Mouse (Mus musculus): ENCODE measurements around the gene Esyt1. TPM values are rescaled to one million over a fixed set of nuclear protein-coding genes. Genes with fewer than 3 reads are reported as not detected.

The Esyt1 gene
- total and polyA plus RNA-seq, 2 experiments from 2014 or later: 13.0 to 41.5 TPM

- Histone ChIP-seq H3K36me3 (replicated peaks; ENCODE audit: control insufficient read depth, insufficient read depth, low read length) (no peaks in the 10 kb centered on the region), H3K27ac (ENCODE audit: low read depth) (no peak overlapping the region), H3K9ac (replicated peaks; ENCODE audit: low read depth, low read length) (no peak overlapping the region), H3K4me3 (ENCODE audit: low read depth, low read length) (no peak overlapping the region), H3K27me3 (ENCODE audit: control insufficient read depth, insufficient read depth, low read length) (no peaks in the 10 kb centered on the region), H3K4me1 (ENCODE audit: control insufficient read depth, insufficient read depth) (no peaks in the 10 kb centered on the region), H3K4me2 (ENCODE audit: low read depth, low read length) (no peak overlapping the region), H3K9me3 (replicated peaks; ENCODE audit: control insufficient read depth, low read length) (no peaks in the 10 kb centered on the region)
- WGBS: 87% methylated on average over 2 of the region's 2 CpGs
- ATAC-seq (ENCODE audit: insufficient read depth, low read depth): no peak
- TF ChIP-seq EP300 (IDR thresholded peaks at IDR 0.05; ENCODE audit: low read depth): no peak
- no peak for TF ChIP-seq CTCF (IDR thresholded peaks at IDR 0.05; ENCODE audit: low read depth)
- DNase-seq (ENCODE audit: low spot score): no peak
Observed at GRCm38 (mm10) chr10:128535206-128535605, 9.5 kb upstream of the Esyt1 start.

GRCm38 (mm10) chr10:128526366-128527356 lies 990 bp upstream of the Esyt1 start:
- no peak for ATAC-seq (ENCODE audit: insufficient read depth, low read depth)
- TF ChIP-seq EP300 (IDR thresholded peaks at IDR 0.05; ENCODE audit: low read depth): no peak
- no peak for TF ChIP-seq CTCF (IDR thresholded peaks at IDR 0.05; ENCODE audit: low read depth)

GRCm38 (mm10) chr10:128524732-128525662 lies 674 bp downstream of the Esyt1 start:
- peak overlapping the region; percentile 77 for H3K9ac ChIP-seq (replicated peaks; ENCODE audit: low read depth, low read length)
- H3K4me2 ChIP-seq (ENCODE audit: low read depth, low read length): peak overlapping the region; percentile 98
- no peaks in the 10 kb centered on the region for H3K9me3 ChIP-seq (replicated peaks; ENCODE audit: control insufficient read depth, low read length)
- peak; percentile 43 for DNase-seq (ENCODE audit: low spot score)
- peak overlapping the region; percentile 93 for H3K4me3 ChIP-seq (ENCODE audit: low read depth, low read length)
- no peaks in the 10 kb centered on the region for H3K4me1 ChIP-seq (ENCODE audit: control insufficient read depth, insufficient read depth)
- ATAC-seq (ENCODE audit: insufficient read depth, low read depth): peak; percentile 30
- H3K27me3 ChIP-seq (ENCODE audit: control insufficient read depth, insufficient read depth, low read length): no peaks in the 10 kb centered on the region
- H3K36me3 ChIP-seq (replicated peaks; ENCODE audit: control insufficient read depth, insufficient read depth, low read length): peaks cover 18% of the 10 kb centered on the region
- TF ChIP-seq EP300 (IDR thresholded peaks at IDR 0.05; ENCODE audit: low read depth) (no peak), CTCF (IDR thresholded peaks at IDR 0.05; ENCODE audit: low read depth) (no peak)
- H3K27ac ChIP-seq (ENCODE audit: low read depth): peak overlapping the region; percentile 87
- 1% methylated on average over 58 of the region's 58 CpGs for WGBS

More at GRCm38 (mm10) chr10:128526366-128527356, 990 bp upstream of the Esyt1 start:
- Histone ChIP-seq H3K9me3 (replicated peaks; ENCODE audit: control insufficient read depth, low read length) (no peaks in the 10 kb centered on the region), H3K27me3 (ENCODE audit: control insufficient read depth, insufficient read depth, low read length) (no peaks in the 10 kb centered on the region), H3K4me1 (ENCODE audit: control insufficient read depth, insufficient read depth) (no peaks in the 10 kb centered on the region), H3K27ac (ENCODE audit: low read depth) (peak overlapping the region; percentile 50), H3K9ac (replicated peaks; ENCODE audit: low read depth, low read length) (peak overlapping the region; percentile 41), H3K36me3 (replicated peaks; ENCODE audit: control insufficient read depth, insufficient read depth, low read length) (peaks cover 1% of the 10 kb centered on the region), H3K4me2 (ENCODE audit: low read depth, low read length) (peak overlapping the region; percentile 98), H3K4me3 (ENCODE audit: low read depth, low read length) (peak overlapping the region; percentile 93)
- DNase-seq (ENCODE audit: low spot score): no peak
- 26% methylated on average over 28 of the region's 28 CpGs for WGBS

GRCm38 (mm10) chr10:128524111-128524731 lies 1.4 kb downstream of the Esyt1 start:
- Histone ChIP-seq H3K27me3 (ENCODE audit: control insufficient read depth, insufficient read depth, low read length) (no peaks in the 10 kb centered on the region), H3K9ac (replicated peaks; ENCODE audit: low read depth, low read length) (peak overlapping the region; percentile 77; the same call in 1 of the 2 replicates), H3K4me1 (ENCODE audit: control insufficient read depth, insufficient read depth) (no peaks in the 10 kb centered on the region), H3K4me2 (ENCODE audit: low read depth, low read length) (peak overlapping the region; percentile 98), H3K9me3 (replicated peaks; ENCODE audit: control insufficient read depth, low read length) (no peaks in the 10 kb centered on the region), H3K36me3 (replicated peaks; ENCODE audit: control insufficient read depth, insufficient read depth, low read length) (peaks cover 26% of the 10 kb centered on the region), H3K4me3 (ENCODE audit: low read depth, low read length) (peak overlapping the region; percentile 93), H3K27ac (ENCODE audit: low read depth) (peak overlapping the region; percentile 87)
- DNase-seq (ENCODE audit: low spot score) (no peak), ATAC-seq (ENCODE audit: insufficient read depth, low read depth) (no peak)
- TF ChIP-seq CTCF (IDR thresholded peaks at IDR 0.05; ENCODE audit: low read depth) (no peak), EP300 (IDR thresholded peaks at IDR 0.05; ENCODE audit: low read depth) (no peak)
- 39% methylated on average over 11 of the region's 11 CpGs for WGBS

- H3K27ac ChIP-seq (ENCODE audit: low read depth): no peak overlapping the region
- no peak overlapping the region for H3K4me2 ChIP-seq (ENCODE audit: low read depth, low read length)
- peaks cover 38% of the 10 kb centered on the region for H3K36me3 ChIP-seq (replicated peaks; ENCODE audit: control insufficient read depth, insufficient read depth, low read length)
- WGBS: 80% methylated on average over 6 of the region's 6 CpGs
- ATAC-seq (ENCODE audit: insufficient read depth, low read depth) (no peak), DNase-seq (ENCODE audit: low spot score) (no peak)
- no peaks in the 10 kb centered on the region for H3K27me3 ChIP-seq (ENCODE audit: control insufficient read depth, insufficient read depth, low read length)
- no peaks in the 10 kb centered on the region for H3K4me1 ChIP-seq (ENCODE audit: control insufficient read depth, insufficient read depth)
- no peaks in the 10 kb centered on the region for H3K9me3 ChIP-seq (replicated peaks; ENCODE audit: control insufficient read depth, low read length)
- no peak overlapping the region for H3K9ac ChIP-seq (replicated peaks; ENCODE audit: low read depth, low read length)
- no peak for TF ChIP-seq CTCF (IDR thresholded peaks at IDR 0.05; ENCODE audit: low read depth)
- no peak for TF ChIP-seq EP300 (IDR thresholded peaks at IDR 0.05; ENCODE audit: low read depth)
- no peak overlapping the region for H3K4me3 ChIP-seq (ENCODE audit: low read depth, low read length)
Observed at GRCm38 (mm10) chr10:128522351-128522750, 3.3 kb downstream of the Esyt1 start.
